Mouse (Mus musculus) MEL-GATA-1-ER (cell line): ENCODE measurements around the gene Plau.

Experiments used
- DNase-seq: peaks from one replicate; pipeline ENCODE4 v3.0.0-alpha.2; 2012; ENCODE audit warnings: low read depth; ENCODE audit errors: extremely low read depth

Plau gene

GRCm38 (mm10) chr14:20836171-20836904 is at the start of gene Plau:
Plau (plus strand) TSS chr14:20836660.
- peak; percentile 56 for DNase-seq

DNA sequence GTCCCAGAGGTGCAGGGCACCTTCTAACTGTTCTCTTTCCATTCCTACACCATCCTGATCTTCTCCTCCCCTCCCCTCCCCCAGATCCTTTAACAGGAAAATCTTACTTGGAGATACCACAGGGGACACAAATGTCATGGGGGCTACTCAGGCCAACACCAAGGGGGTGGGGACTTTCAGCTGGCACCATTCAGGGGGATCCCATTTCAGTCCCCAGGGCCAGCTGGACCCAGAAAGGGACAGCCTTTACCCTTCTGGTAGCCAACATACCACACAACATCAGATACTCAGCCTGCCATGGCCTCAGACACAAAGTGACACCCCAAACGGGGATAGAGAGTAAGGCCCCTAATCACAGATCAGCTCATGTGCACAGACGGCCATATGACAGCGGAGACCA is 48.3 kb upstream of the Plau start:
- DNase-seq: no peak

DNA sequence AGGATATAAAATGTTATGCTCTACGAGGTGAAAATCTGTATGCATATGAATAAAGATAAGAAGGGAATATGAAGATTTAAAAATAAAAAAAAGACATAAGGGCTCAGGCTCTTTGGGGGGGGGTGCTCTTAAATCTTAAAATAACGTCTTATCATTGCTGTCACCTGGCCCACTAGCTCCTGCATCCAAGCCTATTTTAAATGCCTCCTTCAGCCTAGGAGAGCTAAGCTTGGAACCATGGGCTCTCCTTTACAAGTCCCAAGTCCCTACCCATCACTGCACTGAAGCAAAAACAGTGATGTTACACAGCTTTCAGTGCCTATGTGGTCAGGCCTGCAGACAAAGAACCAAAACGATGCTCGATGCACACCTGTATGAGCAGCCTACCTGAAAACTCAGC is 46.9 kb upstream of the Plau start:
- no peak for DNase-seq

GRCm38 (mm10) chr14:20790445-20790844 is 46.0 kb upstream of the Plau start:
- DNase-seq: no peak

GRCm38 (mm10) chr14:20790996-20791395 is 45.5 kb upstream of the Plau start:
- no peak for DNase-seq

- no peak for DNase-seq
Measured at GRCm38 (mm10) chr14:20791511-20792242, 44.8 kb upstream of the Plau start.

- DNase-seq: no peak
Measured at GRCm38 (mm10) chr14:20792243-20792921, 44.1 kb upstream of the Plau start.

DNA sequence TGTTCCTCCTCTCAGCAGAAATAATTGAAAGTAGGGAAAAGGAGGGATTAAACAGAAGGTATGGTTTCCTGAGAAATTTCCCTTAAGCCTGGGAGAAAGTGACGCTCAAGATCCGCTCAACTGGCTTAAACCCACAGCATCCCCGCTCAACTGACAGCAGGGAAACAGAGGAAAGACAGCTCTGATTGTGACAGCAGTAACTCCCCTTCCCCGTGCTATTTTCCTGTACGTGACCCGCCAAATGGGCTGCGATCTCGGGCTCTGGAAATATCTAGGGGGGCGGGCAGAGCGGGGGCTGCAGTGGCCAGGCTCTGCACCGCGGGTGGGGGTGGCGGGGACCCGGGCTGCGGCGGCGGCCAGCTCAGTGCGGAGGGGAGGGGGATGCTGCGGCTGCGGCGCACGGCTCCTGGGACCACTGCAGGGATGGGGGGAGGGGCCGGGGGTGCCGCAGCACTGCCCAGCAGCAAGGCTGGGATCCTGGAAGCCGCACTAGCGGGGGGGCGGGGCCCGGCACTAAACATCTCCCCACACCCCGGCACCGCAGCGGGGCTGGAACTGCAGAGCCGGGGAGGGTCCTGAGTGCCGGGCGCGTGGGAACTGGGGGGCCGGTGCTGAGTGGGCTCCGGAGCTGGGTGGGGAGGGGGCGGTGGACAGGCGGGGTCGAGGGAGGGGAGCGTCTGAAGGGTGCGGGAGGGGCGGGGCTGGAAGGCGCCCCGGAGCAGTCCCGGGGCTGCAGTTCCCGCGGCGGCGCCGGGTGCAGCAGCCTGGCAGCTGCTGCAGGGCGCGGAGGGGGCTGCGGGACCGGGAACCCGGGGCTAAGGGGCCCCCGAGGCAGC is 43.3 kb upstream of the Plau start:
- no peak for DNase-seq

DNA sequence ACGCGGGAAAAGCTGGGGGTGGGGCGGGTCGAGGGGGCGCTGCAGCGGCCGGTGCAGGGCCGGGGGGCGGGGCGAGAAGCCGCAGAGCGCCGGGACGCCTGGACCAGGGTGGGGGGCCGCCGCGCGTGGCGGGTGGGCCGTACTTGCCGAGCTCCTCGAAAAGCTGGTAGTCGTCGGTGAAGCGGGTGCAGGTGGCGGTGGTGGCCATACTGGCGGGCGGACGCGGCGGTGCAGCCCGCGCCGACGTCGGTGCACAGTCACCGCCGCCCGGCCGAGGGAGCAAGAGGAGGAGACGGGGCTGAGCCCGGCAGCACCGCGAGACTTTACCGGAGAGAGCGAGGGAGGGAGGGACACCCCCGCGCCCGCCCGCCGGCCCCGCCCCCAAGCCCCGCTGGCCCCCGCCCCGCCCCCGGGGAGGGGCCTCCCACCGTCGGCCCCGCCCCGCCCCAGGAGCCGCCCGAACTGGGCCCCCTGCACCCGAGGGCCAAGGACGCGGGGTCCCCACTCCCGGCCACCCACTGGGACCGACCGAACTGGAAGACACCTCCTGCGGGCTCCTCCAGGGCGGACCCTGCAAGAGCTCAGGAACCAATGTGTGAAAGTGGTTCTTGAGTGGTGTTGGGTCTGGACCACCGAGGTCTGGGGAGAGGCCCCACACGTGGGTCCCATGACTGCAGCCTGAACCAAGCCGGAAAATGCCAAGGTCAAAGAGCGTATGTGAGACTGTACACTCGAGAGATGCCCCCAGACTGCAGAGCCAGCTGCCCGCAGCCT is 42.5 kb upstream of the Plau start, which contains the start of gene Camk2g:
TSS of gene Camk2g (minus strand) at position 331 of the 774 bp plus-strand sequence.
- peak; percentile 48 for DNase-seq

DNA sequence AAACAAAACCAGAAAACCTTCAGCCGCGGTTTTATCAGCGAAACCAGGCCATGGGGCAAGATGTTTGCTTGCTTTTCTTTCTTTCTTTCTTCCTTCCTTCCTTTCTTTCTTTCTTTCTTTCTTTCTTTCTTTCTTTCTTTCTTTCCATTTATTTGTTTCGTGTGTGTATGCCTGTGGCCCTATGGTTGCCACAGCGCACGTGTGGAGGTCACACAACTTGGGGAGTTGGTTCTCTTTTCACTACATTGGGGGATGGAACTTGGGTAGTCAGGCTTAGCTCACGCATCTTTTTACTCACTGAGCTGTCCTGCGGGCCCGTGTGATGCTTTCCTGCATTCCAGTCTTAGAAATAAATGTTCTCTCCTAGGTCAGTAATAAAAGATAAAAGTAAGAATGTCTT is 41.9 kb upstream of the Plau start:
- no peak for DNase-seq

GRCm38 (mm10) chr14:20795423-20796152 is 40.9 kb upstream of the Plau start:
- DNase-seq: no peak

DNA sequence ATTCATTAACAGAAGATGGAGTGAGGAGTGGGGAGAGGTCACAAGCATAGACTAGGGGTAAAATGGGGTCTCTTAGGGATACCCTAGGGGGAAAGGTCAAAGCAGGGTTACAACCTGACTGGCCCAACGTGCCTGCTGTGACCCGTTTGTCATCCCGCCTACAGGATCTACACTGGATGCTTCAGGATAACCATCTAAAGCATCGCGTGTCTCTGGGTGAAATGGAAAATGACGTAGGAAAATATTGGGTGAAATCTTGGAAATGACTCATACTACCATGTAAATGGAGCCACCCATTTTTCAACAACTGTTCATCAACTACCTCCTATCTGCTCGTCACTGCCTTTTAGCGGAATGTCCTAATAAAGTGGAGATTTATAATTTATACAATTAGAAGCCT is 40.3 kb upstream of the Plau start:
- no peak for DNase-seq

DNA sequence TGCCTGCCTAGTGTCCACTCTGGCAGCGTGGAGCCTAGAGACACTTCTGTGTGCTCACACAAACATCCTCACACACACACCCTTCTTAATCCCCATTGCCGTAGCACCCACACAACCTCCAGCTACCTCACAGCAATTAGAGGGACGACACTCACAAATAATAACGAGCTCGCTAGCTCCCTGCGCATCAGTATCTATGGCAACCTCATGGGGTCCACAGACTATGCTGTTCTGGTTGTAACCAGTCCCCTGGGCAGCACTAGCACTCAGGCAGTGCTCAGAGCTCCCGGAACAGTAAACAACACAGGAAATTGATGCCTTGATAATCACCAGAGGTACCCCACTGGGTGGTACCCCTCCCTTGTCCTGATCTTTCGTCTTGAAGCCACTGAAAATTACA is 39.8 kb upstream of the Plau start:
- DNase-seq: no peak

DNA sequence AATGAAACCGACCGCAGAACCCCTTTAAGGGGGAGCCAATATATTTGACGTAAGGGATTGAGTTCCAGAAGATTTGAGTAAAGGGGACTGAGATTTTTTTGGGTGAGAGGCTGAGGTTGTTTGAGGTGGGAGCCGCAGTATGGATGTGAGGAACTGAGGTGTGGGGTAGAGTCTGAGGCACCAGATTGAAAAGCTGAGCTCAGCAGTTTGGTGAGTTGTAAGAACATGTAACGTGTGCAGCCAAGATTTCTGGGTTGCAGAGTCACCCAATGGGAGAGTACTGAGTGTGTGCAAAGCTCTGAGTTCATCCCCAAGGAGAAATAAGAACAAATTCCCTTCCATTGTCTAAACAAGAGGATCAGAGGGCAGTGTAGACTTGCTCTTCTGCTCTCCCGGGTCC is 38.2 kb upstream of the Plau start:
- DNase-seq: no peak

- peak; percentile 71 for DNase-seq
Measured at GRCm38 (mm10) chr14:20798761-20799160, 37.7 kb upstream of the Plau start.

DNA sequence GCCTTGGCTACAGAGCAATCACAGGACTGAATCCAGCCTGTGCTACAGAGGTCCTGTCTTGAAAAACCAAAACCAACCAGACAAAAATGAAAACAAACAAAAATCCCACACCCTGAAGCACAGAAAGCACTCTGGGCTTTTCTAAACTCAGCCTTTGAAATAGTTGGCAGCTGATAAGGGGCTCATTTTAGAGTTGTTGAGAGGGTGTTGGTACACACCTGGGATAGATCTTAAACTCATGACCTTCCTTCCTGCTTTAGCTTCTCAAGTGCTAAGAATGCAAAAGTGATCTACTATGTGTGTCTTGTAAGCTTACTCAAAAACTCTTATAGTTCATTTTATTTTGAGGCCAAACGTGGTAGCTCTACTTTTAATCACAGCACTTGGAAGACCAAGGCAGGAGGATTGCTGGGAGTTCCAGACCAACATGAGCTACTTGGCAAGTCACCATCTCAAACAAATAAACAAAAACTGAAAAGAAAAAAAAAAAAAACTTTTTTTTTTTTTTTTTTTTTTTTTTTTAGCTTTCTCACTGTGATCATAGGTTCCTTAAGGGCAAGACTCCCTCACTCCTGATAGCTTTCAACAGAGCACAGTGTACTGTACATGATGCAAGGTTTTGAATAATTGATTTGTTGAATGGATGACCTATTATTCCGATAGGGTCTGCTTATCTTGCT is 33.4 kb upstream of the Plau start:
- no peak for DNase-seq

DNA sequence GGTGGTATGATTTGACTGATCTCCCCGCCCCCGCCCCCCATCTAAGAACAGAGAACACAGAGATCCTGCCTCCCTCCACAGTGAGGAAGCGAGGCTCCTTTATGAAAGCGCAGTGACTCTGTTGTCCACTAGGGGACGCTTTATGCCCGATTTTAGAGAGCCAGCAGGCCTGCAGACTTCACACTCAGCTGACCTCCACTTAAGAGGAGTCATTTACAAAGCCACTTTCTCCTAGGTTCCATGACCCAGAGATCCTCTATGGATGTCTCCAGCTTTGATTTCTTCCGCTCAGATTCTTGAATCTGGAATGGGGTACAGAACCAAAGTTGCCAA is 32.9 kb upstream of the Plau start:
- DNase-seq: peak; percentile 47

DNA sequence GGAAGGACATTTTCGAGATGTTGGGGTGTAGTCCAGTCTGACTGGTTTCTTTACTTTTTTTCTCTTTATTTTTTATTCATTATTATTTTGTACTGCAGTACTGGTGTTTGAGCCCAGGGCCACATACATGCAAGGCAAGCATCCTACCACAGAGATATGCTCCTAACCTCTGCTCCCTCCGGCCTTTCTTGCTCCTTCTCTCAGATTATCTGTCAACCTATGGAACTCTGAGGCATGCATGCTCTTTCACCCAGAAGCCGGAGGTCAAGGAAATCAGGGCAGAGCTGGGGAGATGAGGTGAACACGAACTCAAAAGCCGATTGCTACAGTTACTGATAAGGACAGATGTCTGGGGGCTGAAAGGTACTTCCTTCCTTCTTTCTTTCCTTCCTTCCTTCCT is 32.0 kb upstream of the Plau start:
- no peak for DNase-seq

- DNase-seq: no peak
Measured at GRCm38 (mm10) chr14:20804964-20805672, 31.3 kb upstream of the Plau start.
